Mouse (Mus musculus) ES-Bruce4 (cell line): ENCODE data around the gene Crtac1.

Source experiments
- CTCF ChIP-seq: IDR thresholded peaks from one replicate; pipeline ENCODE4 v1.8.1; 2011; ENCODE audit warnings: low read depth, low read length
- EP300 ChIP-seq: IDR thresholded peaks from 2 replicates; pipeline ENCODE4 v1.6.1; 2011; ENCODE audit warnings: low read depth, low read length; ENCODE audit not compliant: insufficient read depth

DNA sequence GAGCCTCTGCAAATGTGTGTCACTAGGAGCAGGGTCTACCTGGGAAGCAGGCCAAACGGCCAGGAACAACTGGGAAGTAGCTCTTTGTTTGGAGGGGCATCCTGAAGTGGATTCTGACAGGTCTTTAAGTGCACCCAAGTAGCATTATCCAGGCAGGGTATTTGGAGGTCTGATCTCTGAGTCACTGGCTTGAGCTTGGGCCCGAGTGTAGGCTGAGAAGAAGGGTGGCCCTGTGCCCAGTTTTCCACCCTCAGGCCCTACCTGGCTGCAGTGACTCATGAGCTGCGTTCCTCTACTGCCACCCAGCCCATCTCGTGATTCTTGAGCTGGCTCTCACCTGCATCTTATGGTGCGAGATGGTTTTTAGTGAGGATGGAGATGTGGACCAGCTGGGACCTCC is 173.0 kb downstream of the Crtac1 start:
- TF ChIP-seq CTCF (no peak), EP300 (no peak)
